Mouse (Mus musculus): Measurements from ENCODE around the gene Pdzrn4.

Pdzrn4 gene

DNA sequence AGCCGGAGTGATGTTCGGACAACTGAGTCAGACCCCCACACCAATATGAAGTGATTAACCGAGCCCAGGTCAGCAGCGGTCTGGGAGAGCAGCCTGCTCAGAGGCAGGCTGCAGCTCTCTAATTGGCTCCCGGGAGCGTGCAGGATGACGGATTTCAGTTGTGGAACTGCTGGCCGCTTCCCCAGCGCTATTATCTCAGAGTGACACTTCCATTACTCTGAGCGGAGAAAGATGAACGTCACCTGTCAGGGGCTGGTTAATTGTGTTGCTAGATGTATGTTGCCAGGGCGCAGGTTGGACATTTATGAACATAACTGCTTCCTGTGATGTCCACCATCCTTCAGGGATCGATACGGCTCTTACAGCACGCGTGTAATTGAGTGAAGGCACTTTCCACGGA lies 355.5 kb downstream of the Pdzrn4 start:
- no peak for DNase-seq

GRCm38 (mm10) chr15:92752578-92752977 lies 355.9 kb downstream of the Pdzrn4 start:
- no peak for DNase-seq

DNA sequence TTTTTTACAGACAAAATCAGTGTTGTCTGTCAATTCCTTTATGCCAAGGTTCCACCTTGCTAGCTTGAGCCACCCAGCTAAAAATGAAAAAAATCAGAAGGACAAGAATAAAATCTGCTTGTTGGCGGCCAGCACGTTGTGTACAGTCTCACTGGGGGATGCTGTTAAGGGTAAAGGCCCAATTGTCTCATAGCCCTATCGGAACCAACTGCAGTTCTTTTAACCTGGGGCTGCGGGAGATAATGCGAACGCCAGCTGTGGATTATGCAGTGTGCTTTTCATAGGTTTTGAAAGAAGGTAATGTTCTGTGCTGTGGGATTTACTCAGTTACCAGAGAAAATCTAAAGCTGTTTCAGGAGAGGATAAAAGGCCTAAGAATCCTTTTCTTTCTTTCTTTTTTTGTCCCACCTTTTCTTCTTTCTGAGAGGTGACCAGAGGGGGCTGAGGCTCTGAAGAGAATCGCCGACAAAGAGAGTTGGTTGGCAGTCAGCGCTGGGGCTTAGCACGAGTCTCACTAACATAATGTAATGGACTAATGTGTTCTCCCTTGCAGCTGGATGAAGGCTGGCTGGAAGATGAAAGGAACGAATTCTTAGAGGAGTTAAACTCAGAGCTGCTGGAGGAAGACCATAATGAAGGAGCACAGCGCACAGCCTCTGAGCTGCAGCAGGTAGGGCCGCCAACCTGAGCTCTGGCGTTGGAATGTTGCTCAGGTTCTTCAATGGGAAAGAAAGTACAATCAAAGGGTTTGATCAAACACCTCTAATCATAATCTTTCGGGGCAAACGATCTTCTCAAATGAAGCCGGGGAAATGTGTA lies 360.6 kb downstream of the Pdzrn4 start:
- no peak for DNase-seq

DNA sequence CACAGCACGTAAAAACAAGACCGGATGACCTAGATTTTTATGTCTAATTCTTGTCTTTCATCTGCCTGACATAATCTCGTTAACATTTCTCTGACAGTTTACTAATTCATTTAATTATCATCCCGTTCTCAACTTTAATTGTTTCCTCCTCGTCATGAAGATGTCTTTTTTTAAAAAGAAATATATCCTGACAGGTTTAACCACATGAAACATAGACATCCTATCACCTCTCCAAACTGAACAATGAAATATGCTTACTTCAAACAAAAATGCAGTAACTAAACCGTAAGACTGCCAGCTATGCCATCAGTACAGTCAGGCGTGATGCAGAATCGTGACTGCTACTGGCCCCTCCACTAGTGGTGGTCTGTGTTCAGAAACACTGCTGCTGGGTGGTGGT lies 362.3 kb downstream of the Pdzrn4 start:
- no peak for DNase-seq

DNA sequence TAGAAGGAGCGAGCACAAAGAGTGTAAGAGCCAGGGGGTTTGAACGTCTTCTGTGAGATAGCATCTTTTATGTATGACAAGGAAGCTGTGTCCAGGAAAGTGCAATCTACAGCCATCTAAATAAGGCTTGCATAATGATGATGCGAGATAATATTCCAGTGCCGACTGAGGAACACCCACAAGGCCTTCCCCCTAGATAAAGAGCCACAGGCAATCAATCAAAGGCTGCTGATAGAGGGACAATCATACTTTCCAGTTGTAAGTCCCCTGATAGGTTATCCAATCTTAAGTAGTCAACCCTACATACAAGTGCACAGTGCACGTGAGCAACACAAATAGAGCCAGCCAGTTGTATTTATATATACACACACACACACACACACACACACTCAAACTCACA lies 366.6 kb downstream of the Pdzrn4 start:
- DNase-seq, result no peak

DNA sequence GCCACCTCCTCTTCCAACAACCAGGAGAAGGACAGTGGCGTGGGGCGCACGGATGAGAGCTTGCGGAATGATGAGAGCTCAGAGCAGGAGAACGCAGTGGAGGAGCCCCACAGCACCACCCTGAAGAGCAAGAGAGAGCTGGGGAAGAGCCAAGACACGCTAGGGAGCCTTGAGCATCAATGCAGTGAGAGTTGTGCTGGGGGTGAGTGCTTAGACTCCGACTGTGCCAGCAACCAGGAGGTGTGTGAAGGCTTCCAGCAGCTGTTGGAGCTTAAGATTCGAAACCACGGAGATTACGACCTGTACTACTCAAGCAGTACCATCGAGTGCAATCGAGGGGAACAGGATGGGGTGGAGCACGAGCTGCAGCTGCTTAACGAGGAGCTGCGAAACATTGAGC lies 372.9 kb downstream of the Pdzrn4 start:
- DNase-seq, result no peak

DNA sequence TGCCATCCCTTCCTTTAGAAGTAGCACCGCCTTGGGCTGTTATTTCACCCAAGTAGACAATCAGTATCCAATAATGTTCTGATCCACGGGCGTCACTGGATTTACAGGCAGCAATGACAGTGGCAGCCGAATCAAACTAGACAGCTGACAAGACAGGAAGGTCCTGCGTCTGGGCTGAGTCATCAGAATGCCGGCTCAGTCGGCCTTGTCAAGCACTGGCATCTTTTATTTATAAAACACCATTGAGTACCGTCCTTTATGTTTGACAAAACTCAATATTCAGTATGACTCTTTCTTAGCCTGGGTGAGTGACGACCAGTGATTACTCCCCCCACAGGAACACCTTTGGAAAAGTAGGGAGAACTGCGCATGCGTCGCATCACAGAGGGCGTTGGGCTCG lies 391.4 kb downstream of the Pdzrn4 start:
- no peak for DNase-seq

DNA sequence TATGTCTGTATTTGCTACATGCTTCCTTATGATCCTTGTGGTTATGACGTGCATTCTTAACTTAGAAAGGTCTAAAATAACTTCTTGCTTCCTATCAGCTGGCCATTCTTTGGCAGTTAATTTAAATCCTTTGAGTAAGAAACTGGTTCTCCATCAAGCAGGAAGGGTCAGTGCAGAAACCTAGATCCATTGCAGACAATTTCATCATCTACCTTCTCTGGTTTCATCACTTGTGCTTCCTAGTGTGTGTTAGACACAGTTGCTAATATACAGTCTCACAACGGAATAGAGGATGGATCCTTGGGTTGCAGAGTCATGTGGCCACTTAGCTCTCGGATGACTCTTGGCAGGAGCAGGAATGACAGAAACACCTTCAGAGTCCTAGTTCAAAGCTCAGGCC lies 397.6 kb downstream of the Pdzrn4 start:
- no peak for DNase-seq

GRCm38 (mm10) chr15:92805934-92806333 lies 409.3 kb downstream of the Pdzrn4 start:
- DNase-seq, result no peak

DNA sequence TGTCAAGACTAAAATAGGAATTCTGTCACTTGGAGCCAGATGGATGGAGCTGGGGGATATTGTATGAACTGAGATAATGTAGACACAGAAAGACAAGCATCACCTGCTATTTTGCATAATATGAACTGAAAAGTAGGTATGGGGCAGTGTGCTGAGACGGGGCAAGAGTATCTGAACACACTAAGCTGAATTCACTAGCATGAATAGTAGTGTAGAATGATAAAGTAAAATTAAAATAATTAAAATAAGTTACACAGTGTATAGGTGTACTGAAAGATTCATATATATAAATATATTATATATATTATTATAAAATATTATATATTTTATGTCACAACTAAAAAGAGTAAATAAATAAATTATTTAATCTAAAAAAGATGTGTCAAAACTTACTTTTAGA lies 409.7 kb downstream of the Pdzrn4 start:
- no peak for DNase-seq
